Mouse (Mus musculus): ENCODE results near the gene Adora1.

DNA sequence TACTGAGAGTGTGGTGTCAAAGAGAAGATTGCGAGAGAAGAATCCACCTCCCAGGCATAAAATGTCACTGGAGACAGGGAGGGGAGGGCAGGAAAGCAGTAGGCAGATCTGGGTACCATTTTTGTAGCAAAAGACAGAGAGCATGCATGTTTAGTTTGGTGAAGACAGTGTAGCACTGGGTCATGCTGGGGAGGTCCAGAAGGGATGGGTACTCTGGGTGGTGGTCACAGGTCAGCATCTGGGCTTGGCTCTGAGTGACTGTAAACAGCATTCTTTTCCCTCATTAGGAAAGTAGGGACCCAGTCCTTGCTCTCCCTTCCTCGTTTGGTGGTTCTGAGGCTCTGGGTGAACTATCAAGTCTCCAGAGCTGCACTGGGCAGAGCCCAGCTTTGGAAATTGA is 34.8 kb downstream of the Adora1 start:
- TF ChIP-seq CTCF (IDR thresholded peaks at IDR 0.05; ENCODE audit: extremely low read depth, insufficient read length, insufficient replicate concordance, low read depth, low read length) (no peak), POLR2A (IDR thresholded peaks at IDR 0.05; ENCODE audit: low read depth, low read length) (no peak)

Data from small intestine, adult 2 months (tissue).